Mouse (Mus musculus) olfactory bulb, adult 2 months (tissue): ENCODE data around the gene Ngf.

Source experiments
- CTCF ChIP-seq: fragments of 200-500 bp; IDR thresholded peaks from 2 replicates; pipeline ENCODE4 v1.5.1; 2012; ENCODE audit warnings: low read depth, mild to moderate bottlenecking, low read length, moderate library complexity; ENCODE audit not compliant: insufficient read depth
- POLR2A ChIP-seq: fragments of 200-500 bp; IDR thresholded peaks from 2 replicates; pipeline ENCODE4 v1.6.1; 2012; ENCODE audit warnings: mild to moderate bottlenecking, low read depth, low read length, moderate library complexity; ENCODE audit not compliant: insufficient read depth

DNA sequence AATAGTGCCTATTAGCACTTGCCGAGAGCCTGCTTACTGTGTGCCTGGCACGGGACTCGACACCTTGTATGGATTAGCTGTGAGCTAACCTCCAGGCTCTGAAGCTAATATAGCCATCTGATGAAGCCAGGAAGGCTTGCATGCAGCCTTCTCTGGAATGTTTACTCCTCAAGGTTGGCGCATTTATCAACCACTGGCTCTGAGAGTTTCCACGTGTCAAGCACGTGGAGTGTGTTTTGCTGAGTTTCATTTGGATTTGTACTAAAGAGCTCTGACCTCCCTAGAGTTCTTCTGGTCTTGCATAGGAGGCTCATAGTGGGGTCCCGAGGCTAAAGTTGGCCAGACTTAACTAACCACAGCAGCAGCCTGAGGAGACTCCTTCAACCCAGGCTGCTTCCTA is 55.2 kb downstream of the Ngf start:
- TF ChIP-seq POLR2A = no peak
- TF ChIP-seq CTCF = no peak
